Mouse (Mus musculus): Measurements from ENCODE around the gene 4921536K21Rik.

DNA sequence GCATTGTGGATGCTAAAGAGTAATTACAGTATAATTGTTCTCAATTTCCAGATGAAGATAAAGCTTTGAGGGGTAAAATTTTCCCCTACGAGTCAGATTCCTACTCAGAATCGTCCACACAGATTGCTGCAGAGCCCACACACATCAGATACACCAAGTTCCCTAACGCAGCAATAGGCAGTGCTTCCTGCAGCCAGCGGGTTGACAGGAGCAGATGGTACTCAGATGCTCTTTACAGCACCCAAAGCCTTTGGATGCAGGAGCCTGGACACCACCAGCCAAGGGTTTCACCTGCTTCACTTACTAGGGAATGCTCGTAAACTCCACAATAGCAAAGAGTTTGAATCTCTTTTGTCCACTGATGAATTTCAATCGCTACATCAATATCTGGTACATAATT lies 18.5 kb downstream of the 4921536K21Rik start:
- TF ChIP-seq CTCF (IDR thresholded peaks at IDR 0.05; ENCODE audit: low read depth) (no peak), EP300 (IDR thresholded peaks at IDR 0.05; ENCODE audit: low read depth) (no peak)
